Mouse (Mus musculus) G1E (cell line): ENCODE results near the gene Igsf21.

Experiments
- CTCF ChIP-seq: IDR thresholded peaks from 2 replicates; pipeline ENCODE4 v1.5.1; 2012; ENCODE audit warnings: low read depth, low read length, inconsistent platforms, mixed read lengths
- GATA1 ChIP-seq: IDR thresholded peaks from 2 replicates; pipeline ENCODE4 v1.6.1; 2012; ENCODE audit warnings: borderline replicate concordance, low read length, inconsistent platforms, mixed read lengths
- GATA2 ChIP-seq: IDR thresholded peaks from 2 replicates; pipeline ENCODE4 v1.6.1; 2012; ENCODE audit warnings: low read depth, low read length, inconsistent platforms, borderline replicate concordance
- POLR2AphosphoS5 ChIP-seq: IDR thresholded peaks from 2 replicates; pipeline ENCODE4 v1.6.1; 2012; ENCODE audit warnings: low read depth, low read length, inconsistent platforms; ENCODE audit not compliant: insufficient replicate concordance
- TAL1 ChIP-seq: conservative IDR thresholded peaks from 2 replicates; pipeline ENCODE4 v1.6.1; 2012; ENCODE audit warnings: low read depth, low read length, inconsistent platforms, mixed read lengths

GRCm38 (mm10) chr4:139978716-139979115 is 267.9 kb downstream of the Igsf21 start:
- TF ChIP-seq GATA2 (no peak), CTCF (no peak), POLR2AphosphoS5 (no peak), GATA1 (no peak), TAL1 (no peak)
